Mouse (Mus musculus) limb, embryonic 11.5 days (tissue): Measurements from ENCODE around the gene Pfkfb1. TPM values are rescaled to one million over a fixed set of nuclear protein-coding genes. Genes with fewer than 3 reads are reported as not detected.

Source experiments
- ATAC-seq: fragments of 200-750 bp; cut with Nextera tagmentation; 2 replicates; pipeline ENCODE4 v1.8.0; 2017; ENCODE audit warnings: low read depth; ENCODE audit not compliant: insufficient number of reproducible peaks, low FRiP score, low TSS enrichment
- DNase-seq: peaks from one replicate; pipeline ENCODE4 v3.0.0-alpha.2; 2015; ENCODE audit warnings: low spot score
- H3K27ac ChIP-seq: fragments of 300-500 bp; sonication (generic); replicated peaks from 2 replicates; pipeline ENCODE4 v1.5.1; 2014; ENCODE audit warnings: low read depth, mild to moderate bottlenecking, low read length
- H3K27me3 ChIP-seq: fragments of 300-500 bp; sonication (generic); 2 replicates; pipeline ENCODE4 v1.6.1; 2014; ENCODE audit warnings: mild to moderate bottlenecking, low read length, mixed read lengths; ENCODE audit not compliant: control insufficient read depth, insufficient read depth
- H3K36me3 ChIP-seq: fragments of 300-500 bp; sonication (generic); 2 replicates; pipeline ENCODE4 v1.6.1; 2014; ENCODE audit warnings: mild to moderate bottlenecking, low read length, moderate library complexity, mixed read lengths; ENCODE audit not compliant: control insufficient read depth, insufficient read depth
- H3K4me1 ChIP-seq: fragments of 300-500 bp; sonication (generic); 2 replicates; pipeline ENCODE4 v1.6.1; 2014; ENCODE audit warnings: low read length, mixed read lengths; ENCODE audit not compliant: control insufficient read depth, insufficient read depth
- H3K4me2 ChIP-seq: fragments of 300-500 bp; sonication (generic); 2 replicates; pipeline ENCODE4 v1.6.1; 2014; ENCODE audit warnings: low read depth, mild to moderate bottlenecking, moderate library complexity; ENCODE audit not compliant: severe bottlenecking
- H3K4me3 ChIP-seq: fragments of 300-500 bp; sonication (generic); 2 replicates; pipeline ENCODE4 v1.5.1; 2014; ENCODE audit warnings: low read depth, low read length
- H3K9ac ChIP-seq: fragments of 300-500 bp; sonication (generic); 2 replicates; pipeline ENCODE4 v1.6.1; 2014; ENCODE audit warnings: mild to moderate bottlenecking, low read length
- H3K9me3 ChIP-seq: fragments of 300-500 bp; sonication (generic); 2 replicates; pipeline ENCODE4 v1.6.1; 2016; ENCODE audit warnings: low read length; ENCODE audit not compliant: control insufficient read depth
- WGBS: fragments of 180-500 bp; shearing (Covaris S2); extraction: QIAGEN DNeasy Blood & Tissue Kit; methylation state at CpG from one replicate; pipeline ENCODE4 v1.1.7; 2014; 5-methylcytosine and 5-hydroxymethylcytosine counted together
- polyA plus RNA-seq: library from polyadenylated mRNA; unstranded; fragments of >200 nt; fragmentation: Nextera tagmentation; extraction: Ambion mirVana; gene quantifications from 2 replicates; pipeline ENCODE4 v1.2.1, GENCODE M21; 2014

Gene Pfkfb1
- 10.2 and 12.0 TPM in 2 replicates for polyA plus RNA-seq

DNA sequence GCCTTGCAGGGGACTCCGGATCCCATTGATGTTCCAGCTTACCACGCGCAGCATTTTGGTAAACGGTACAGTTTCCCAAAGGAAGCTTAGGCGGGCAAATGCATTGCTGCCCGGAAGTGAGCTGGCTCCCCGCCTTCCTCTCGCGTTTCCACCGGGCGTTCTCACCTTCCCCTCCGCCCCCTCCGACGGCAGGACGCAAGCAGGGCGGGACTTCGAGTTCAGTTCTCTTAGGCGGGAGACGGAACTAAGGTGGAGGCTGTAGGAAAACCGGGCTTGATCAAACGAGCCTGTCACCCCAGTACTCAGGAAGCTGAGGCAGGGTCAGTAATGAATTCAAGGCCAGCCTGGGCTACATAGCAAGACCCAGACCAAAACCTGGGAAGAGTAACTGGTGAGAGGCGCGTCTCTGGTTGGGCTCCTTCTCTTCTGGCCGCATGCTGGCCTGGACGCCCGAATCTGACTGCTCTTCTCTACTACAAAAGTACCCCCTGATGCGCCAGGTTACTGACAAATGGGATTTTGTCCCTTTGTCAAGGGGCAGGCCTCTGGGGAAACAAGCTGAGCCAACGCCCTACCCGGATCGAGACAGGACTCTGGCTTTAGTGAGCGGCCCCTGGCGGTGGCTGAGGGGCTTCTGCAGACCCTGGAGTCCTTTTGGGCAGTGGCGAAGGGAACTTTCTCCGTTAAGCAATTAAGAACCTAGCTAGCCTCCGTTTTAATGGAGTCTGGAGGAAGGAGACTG is at the start of gene Pfkfb1:
TSS of gene Pfkfb1 (plus strand) at position 207 of the 742 bp plus-strand sequence.
- ATAC-seq (peak; percentile 94), DNase-seq (peak; percentile 86)
- 21% methylated on average over 35 of the region's 35 CpGs for WGBS
- H3K9ac ChIP-seq, result peak within 1 kb of the TSS; percentile 72
- no peaks in the 10 kb centered on the region for H3K9me3 ChIP-seq
- peak within 1 kb of the TSS; percentile 50 for H3K4me2 ChIP-seq
- peak within 1 kb of the TSS; percentile 43 for H3K4me3 ChIP-seq
- H3K27ac ChIP-seq, result peak within 1 kb of the TSS; percentile 64
- H3K27me3 ChIP-seq, result no peaks in the 10 kb centered on the region
- no peaks in the 10 kb centered on the region for H3K36me3 ChIP-seq
- H3K4me1 ChIP-seq, result no peaks in the 10 kb centered on the region

DNA sequence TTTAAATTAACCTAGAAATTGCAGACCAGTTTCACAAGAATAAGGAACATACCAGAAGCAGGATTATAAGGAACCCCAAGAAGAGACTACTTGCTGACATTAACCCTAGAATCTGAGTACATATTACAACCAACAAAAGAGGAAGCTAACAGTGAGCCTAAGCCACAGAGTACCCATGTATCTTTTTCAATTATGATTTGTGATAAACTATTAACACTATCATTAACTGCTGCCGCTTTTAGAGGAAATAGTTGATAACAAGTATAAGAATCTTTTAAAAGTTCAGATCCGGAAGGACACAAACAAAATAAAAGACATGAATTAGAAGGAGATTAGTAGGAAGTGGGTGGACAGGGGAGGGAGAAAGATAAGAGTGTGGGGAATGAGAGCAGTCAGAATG is 47.9 kb upstream of the Pfkfb1 start:
- Histone ChIP-seq H3K9me3 (no peaks in the 10 kb centered on the region), H3K4me2 (no peak overlapping the region), H3K36me3 (no peaks in the 10 kb centered on the region), H3K4me3 (no peak overlapping the region), H3K27ac (no peak overlapping the region), H3K4me1 (no peaks in the 10 kb centered on the region), H3K9ac (no peak overlapping the region), H3K27me3 (no peaks in the 10 kb centered on the region)
- DNase-seq, result no peak
- no peak for ATAC-seq
- 92% methylated on average over 2 of the region's 2 CpGs for WGBS

- Histone ChIP-seq H3K4me1 (no peaks in the 10 kb centered on the region), H3K4me3 (no peak overlapping the region), H3K9ac (no peak overlapping the region), H3K27me3 (no peaks in the 10 kb centered on the region), H3K9me3 (no peaks in the 10 kb centered on the region), H3K27ac (no peak overlapping the region), H3K36me3 (no peaks in the 10 kb centered on the region), H3K4me2 (no peak overlapping the region)
- ATAC-seq (no peak), DNase-seq (no peak)
Observed at GRCm38 (mm10) chrX:150541684-150542083, 46.3 kb upstream of the Pfkfb1 start.

DNA sequence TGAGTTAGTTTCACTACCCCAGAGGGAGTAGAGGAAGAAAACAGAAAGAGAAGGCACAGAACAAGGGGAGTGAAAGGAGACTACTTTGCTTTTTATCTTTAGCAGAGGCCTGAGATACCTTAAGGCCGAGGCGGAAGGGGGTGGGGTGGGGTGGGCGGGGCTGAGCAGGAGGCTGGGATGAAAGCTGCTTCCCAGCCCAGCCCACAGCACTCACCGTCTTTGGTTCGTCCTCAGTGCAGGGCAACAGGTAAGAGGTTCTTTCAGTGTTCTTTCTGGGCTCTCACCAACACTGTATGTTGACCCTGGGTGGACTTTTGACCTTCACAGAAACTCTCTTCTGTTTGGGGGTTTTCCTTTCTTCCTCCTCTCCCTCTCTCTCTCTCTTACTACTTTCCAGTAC is 40.8 kb upstream of the Pfkfb1 start, which contains the start of gene Alas2:
TSS of gene Alas2 (plus strand) at position 137 of the 400 bp plus-strand sequence.
- Histone ChIP-seq H3K27ac (no peak within 1 kb of the TSS), H3K4me2 (no peak within 1 kb of the TSS), H3K9me3 (no peaks in the 10 kb centered on the region), H3K4me3 (no peak within 1 kb of the TSS), H3K36me3 (no peaks in the 10 kb centered on the region), H3K4me1 (no peaks in the 10 kb centered on the region), H3K9ac (no peak within 1 kb of the TSS), H3K27me3 (no peaks in the 10 kb centered on the region)
- WGBS, result 37% methylated on average over 5 of the region's 5 CpGs
- no peak for ATAC-seq
- DNase-seq, result no peak

- no peak overlapping the region for H3K4me3 ChIP-seq
- 0 out of 2 replicates have a peak, but pooled peaks cover 2% of the 10 kb centered on the region for H3K27me3 ChIP-seq
- DNase-seq (no peak), ATAC-seq (no peak)
- no peaks in the 10 kb centered on the region for H3K9me3 ChIP-seq
- no peak overlapping the region for H3K9ac ChIP-seq
- H3K36me3 ChIP-seq, result no peaks in the 10 kb centered on the region
- H3K27ac ChIP-seq, result no peak overlapping the region
- no peaks in the 10 kb centered on the region for H3K4me1 ChIP-seq
- no peak overlapping the region for H3K4me2 ChIP-seq
- 75% methylated on average over 3 of the region's 3 CpGs for WGBS
Observed at GRCm38 (mm10) chrX:150549639-150550038, 38.4 kb upstream of the Pfkfb1 start.

DNA sequence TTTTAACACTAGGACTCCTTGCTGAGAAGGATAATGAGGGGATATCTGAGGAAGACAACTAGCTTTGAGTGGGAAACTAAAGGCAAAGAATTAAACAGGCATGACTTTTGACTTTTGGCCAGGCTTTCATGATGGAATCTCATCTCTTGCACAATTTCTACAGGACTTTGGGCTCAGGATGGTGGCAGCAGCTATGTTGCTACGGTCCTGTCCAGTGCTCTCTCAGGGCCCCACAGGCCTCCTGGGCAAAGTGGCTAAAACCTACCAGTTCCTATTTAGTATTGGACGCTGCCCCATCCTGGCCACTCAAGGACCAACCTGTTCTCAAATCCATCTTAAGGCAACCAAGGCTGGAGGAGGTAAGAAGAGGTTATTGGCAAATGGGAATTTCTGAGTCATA is 36.0 kb upstream of the Pfkfb1 start:
- ATAC-seq (no peak), DNase-seq (no peak)
- Histone ChIP-seq H3K36me3 (no peaks in the 10 kb centered on the region), H3K9ac (no peak overlapping the region), H3K27ac (no peak overlapping the region), H3K27me3 (0 out of 2 replicates have a peak, but pooled peaks cover 2% of the 10 kb centered on the region), H3K9me3 (no peaks in the 10 kb centered on the region), H3K4me2 (no peak overlapping the region), H3K4me3 (no peak overlapping the region), H3K4me1 (no peaks in the 10 kb centered on the region)
- WGBS, result 84% methylated on average over 2 of the region's 2 CpGs

- Histone ChIP-seq H3K4me3 (no peak overlapping the region), H3K27ac (no peak overlapping the region), H3K4me2 (no peak overlapping the region), H3K9ac (no peak overlapping the region), H3K27me3 (0 out of 2 replicates have a peak, but pooled peaks cover 2% of the 10 kb centered on the region), H3K4me1 (no peaks in the 10 kb centered on the region), H3K36me3 (no peaks in the 10 kb centered on the region), H3K9me3 (no peaks in the 10 kb centered on the region)
- 87% methylated on average over 3 of the region's 3 CpGs for WGBS
- no peak for ATAC-seq
- no peak for DNase-seq
Observed at GRCm38 (mm10) chrX:150554032-150554431, 34.0 kb upstream of the Pfkfb1 start.

DNA sequence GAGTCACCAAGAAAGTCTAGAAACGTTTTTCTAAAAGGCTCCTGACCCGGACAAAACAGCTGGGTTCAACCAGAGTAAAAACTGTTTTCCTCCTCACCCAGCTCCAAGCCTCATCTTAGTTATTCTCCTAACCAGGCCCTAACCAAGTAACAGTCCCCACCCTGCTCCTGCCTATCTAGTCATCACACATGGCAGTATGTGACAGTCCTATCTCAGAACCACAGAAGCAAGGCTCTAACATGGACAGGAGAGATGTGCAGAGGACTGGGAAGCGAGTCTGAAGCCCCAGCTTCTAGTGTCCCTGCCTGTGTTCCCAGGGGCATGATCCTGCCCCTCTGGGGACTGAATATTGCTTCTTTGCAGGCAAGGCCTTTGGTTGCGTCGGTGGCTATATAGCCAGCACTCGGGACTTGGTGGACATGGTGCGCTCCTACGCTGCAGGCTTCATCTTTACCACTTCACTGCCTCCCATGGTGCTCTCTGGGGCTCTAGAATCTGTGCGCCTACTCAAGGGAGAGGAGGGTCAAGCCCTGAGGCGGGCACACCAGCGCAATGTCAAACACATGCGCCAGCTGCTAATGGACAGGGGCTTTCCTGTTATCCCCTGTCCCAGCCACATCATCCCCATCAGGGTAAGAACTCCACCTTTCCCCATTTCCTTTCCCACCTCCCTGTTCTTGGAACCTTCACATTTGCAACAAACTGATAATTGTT is 23.2 kb upstream of the Pfkfb1 start:
- 0 out of 2 replicates have a peak, but pooled peaks cover 3% of the 10 kb centered on the region for H3K27me3 ChIP-seq
- H3K4me2 ChIP-seq, result no peak overlapping the region
- 88% methylated on average over 12 of the region's 12 CpGs for WGBS
- H3K4me1 ChIP-seq, result no peaks in the 10 kb centered on the region
- ATAC-seq (no peak), DNase-seq (no peak)
- no peaks in the 10 kb centered on the region for H3K9me3 ChIP-seq
- H3K36me3 ChIP-seq, result no peaks in the 10 kb centered on the region
- no peak overlapping the region for H3K27ac ChIP-seq
- H3K4me3 ChIP-seq, result no peak overlapping the region
- no peak overlapping the region for H3K9ac ChIP-seq
